Mouse (Mus musculus) small intestine, adult 2 months (tissue): ENCODE measurements around the gene Mtmr6. TPM values are rescaled to one million over a fixed set of nuclear protein-coding genes. Genes with fewer than 3 reads are reported as not detected.
"Not testable (repeated sequence)": the region's sequence is repeated elsewhere in the genome, so short reads cannot be mapped to it uniquely, and the experiment has no call there.

ENCODE experiments used
- H3K27ac ChIP-seq: fragments of 200-500 bp; 2 replicates; pipeline ENCODE4 v1.5.1; 2012; ENCODE audit warnings: low read depth, low read length, control low read depth, inconsistent platforms; ENCODE audit not compliant: insufficient read depth
- H3K27me3 ChIP-seq: fragments of 200-500 bp; 2 replicates; pipeline ENCODE4 v1.6.1; 2012; ENCODE audit warnings: mild to moderate bottlenecking, moderate library complexity, low read length, inconsistent platforms; ENCODE audit not compliant: control insufficient read depth, insufficient read depth
- H3K36me3 ChIP-seq: fragments of 200-500 bp; 2 replicates; pipeline ENCODE4 v1.6.1; 2012; ENCODE audit warnings: mild to moderate bottlenecking, low read length, control low read depth, inconsistent platforms; ENCODE audit not compliant: control insufficient read depth, insufficient read depth
- H3K4me1 ChIP-seq: fragments of 200-500 bp; 2 replicates; pipeline ENCODE4 v1.6.1; 2012; ENCODE audit warnings: low read length, inconsistent platforms, mixed read lengths; ENCODE audit not compliant: control insufficient read depth, insufficient read depth, insufficient read length
- H3K4me3 ChIP-seq: fragments of 200-500 bp; 2 replicates; pipeline ENCODE4 v1.5.1; 2012; ENCODE audit warnings: low read depth, mild to moderate bottlenecking, control low read depth, inconsistent platforms, low read length, moderate library complexity
- CTCF ChIP-seq: fragments of 200-500 bp; IDR thresholded peaks from 2 replicates; pipeline ENCODE4 v1.5.1; 2012; ENCODE audit warnings: low read depth, mild to moderate bottlenecking, control low read depth, inconsistent platforms, low read length, moderate library complexity, mixed read lengths; ENCODE audit not compliant: insufficient replicate concordance, insufficient read length; ENCODE audit errors: extremely low read depth
- POLR2A ChIP-seq: fragments of 200-500 bp; IDR thresholded peaks from 2 replicates; pipeline ENCODE4 v1.6.1; 2012; ENCODE audit warnings: low read depth, mild to moderate bottlenecking, control low read depth, inconsistent platforms, low read length, moderate library complexity
- WGBS: fragments of 180-500 bp; shearing (Covaris S2); methylation state at CpG from one replicate; pipeline ENCODE4 v1.1.7; 2018; 5-methylcytosine and 5-hydroxymethylcytosine counted together
- polyA plus RNA-seq: library from polyadenylated mRNA; depleted of rRNA; stranded (reverse); fragments of >200 nt; gene quantifications from 2 replicates; pipeline ENCODE4 v1.2.3, GENCODE M21; 2012; rRNA removed

The Mtmr6 gene
- polyA plus RNA-seq, 1 experiment = 6.6 TPM

- Histone ChIP-seq H3K27ac (no peak overlapping the region), H3K4me3 (no peak overlapping the region), H3K4me1 (no peaks in the 10 kb centered on the region), H3K27me3 (no peaks in the 10 kb centered on the region), H3K36me3 (no peaks in the 10 kb centered on the region)
- TF ChIP-seq CTCF = no peak
- no peak for TF ChIP-seq POLR2A
- 94% methylated on average over 1 of the region's 1 CpGs for WGBS
Measured at GRCm38 (mm10) chr14:60319231-60319630, 54.2 kb downstream of the Mtmr6 start.

GRCm38 (mm10) chr14:60320813-60321212 lies 55.8 kb downstream of the Mtmr6 start:
- H3K27ac ChIP-seq = no peak overlapping the region
- no peak for TF ChIP-seq POLR2A
- H3K4me1 ChIP-seq = no peaks in the 10 kb centered on the region
- 81% methylated on average over 3 of the region's 3 CpGs for WGBS
- H3K27me3 ChIP-seq = no peaks in the 10 kb centered on the region; the same call in 1 of the 2 replicates
- H3K36me3 ChIP-seq = no peaks in the 10 kb centered on the region
- no peak overlapping the region for H3K4me3 ChIP-seq

GRCm38 (mm10) chr14:60340001-60340400 lies 75.0 kb downstream of the Mtmr6 start:
- not testable (repeated sequence) for H3K27me3 ChIP-seq, H3K36me3 ChIP-seq, H3K27ac ChIP-seq, H3K4me1 ChIP-seq, H3K4me3 ChIP-seq
- WGBS = 85% methylated on average over 5 of the region's 5 CpGs

GRCm38 (mm10) chr14:60340570-60340969 lies 75.5 kb downstream of the Mtmr6 start:
- Histone ChIP-seq H3K27me3 (no peaks in the 10 kb centered on the region), H3K4me1 (no peaks in the 10 kb centered on the region), H3K36me3 (no peaks in the 10 kb centered on the region), H3K27ac (no peak overlapping the region), H3K4me3 (no peak overlapping the region)
- 76% methylated on average over 4 of the region's 4 CpGs for WGBS
- TF ChIP-seq POLR2A (no peak), CTCF (no peak)

GRCm38 (mm10) chr14:60345326-60345876 lies 80.4 kb downstream of the Mtmr6 start:
- TF ChIP-seq POLR2A (no peak), CTCF (no peak)
- 90% methylated on average over 6 of the region's 6 CpGs for WGBS
- Histone ChIP-seq H3K4me1 (no peaks in the 10 kb centered on the region), H3K27me3 (no peaks in the 10 kb centered on the region), H3K4me3 (no peak overlapping the region), H3K36me3 (no peaks in the 10 kb centered on the region), H3K27ac (no peak overlapping the region)

Other genes starting within 250 kb of the Mtmr6 start
- gene Atp8a2, start 68.0 kb upstream of the Mtmr6 start, polyA plus RNA-seq = 2.5 and 3.7 TPM in 2 replicates
- not detected in 2 replicates for gene Nupl1, start 13.8 kb upstream of the Mtmr6 start, polyA plus RNA-seq
- 8.4 and 8.6 TPM in 2 replicates for gene Gm49336, start 13.7 kb upstream of the Mtmr6 start, polyA plus RNA-seq
- gene Amer2, start 108.0 kb downstream of the Mtmr6 start, polyA plus RNA-seq = 0.18 TPM in 1 of 2 replicates, not detected in the other